Mouse (Mus musculus): Measurements from ENCODE around the gene Gatad2b. TPM values are rescaled to one million over a fixed set of nuclear protein-coding genes. Genes with fewer than 3 reads are reported as not detected.

The Gatad2b gene
- polyA plus RNA-seq, 1 experiment from 2014 or later: 16.0 TPM

- Histone ChIP-seq H3K9ac (replicated peaks) (peak overlapping the region; percentile 81), H3K27me3 (no peaks in the 10 kb centered on the region), H3K4me1 (replicated peaks) (peaks cover 20% of the 10 kb centered on the region), H3K36me3 (peaks cover 47% of the 10 kb centered on the region), H3K4me2 (replicated peaks) (peak overlapping the region; percentile 92), H3K9me3 (no peaks in the 10 kb centered on the region), H3K4me3 (replicated peaks) (peak overlapping the region; percentile 87), H3K27ac (no peak overlapping the region)
- 28% methylated on average over 2 of the region's 2 CpGs for WGBS
- ATAC-seq: no peak
Measured at GRCm38 (mm10) chr3:90255194-90255565, 37.8 kb upstream of the Gatad2b start.

GRCm38 (mm10) chr3:90255784-90256353, 37.1 kb upstream of the Gatad2b start:
- Histone ChIP-seq H3K4me2 (replicated peaks) (0 out of 2 replicates have a peak overlapping the region, but pooled peaks have one; percentile 92), H3K9ac (replicated peaks) (peak overlapping the region; percentile 81; the same call in 1 of the 2 replicates), H3K9me3 (no peaks in the 10 kb centered on the region), H3K4me1 (replicated peaks) (peaks cover 20% of the 10 kb centered on the region), H3K4me3 (replicated peaks) (peak overlapping the region; percentile 87; the same call in 1 of the 2 replicates), H3K27me3 (no peaks in the 10 kb centered on the region), H3K36me3 (peaks cover 49% of the 10 kb centered on the region), H3K27ac (no peak overlapping the region)
- whole genome bisulfite sequencing: 91% methylated on average over 14 of the region's 14 CpGs
- no peak for ATAC-seq

DNA sequence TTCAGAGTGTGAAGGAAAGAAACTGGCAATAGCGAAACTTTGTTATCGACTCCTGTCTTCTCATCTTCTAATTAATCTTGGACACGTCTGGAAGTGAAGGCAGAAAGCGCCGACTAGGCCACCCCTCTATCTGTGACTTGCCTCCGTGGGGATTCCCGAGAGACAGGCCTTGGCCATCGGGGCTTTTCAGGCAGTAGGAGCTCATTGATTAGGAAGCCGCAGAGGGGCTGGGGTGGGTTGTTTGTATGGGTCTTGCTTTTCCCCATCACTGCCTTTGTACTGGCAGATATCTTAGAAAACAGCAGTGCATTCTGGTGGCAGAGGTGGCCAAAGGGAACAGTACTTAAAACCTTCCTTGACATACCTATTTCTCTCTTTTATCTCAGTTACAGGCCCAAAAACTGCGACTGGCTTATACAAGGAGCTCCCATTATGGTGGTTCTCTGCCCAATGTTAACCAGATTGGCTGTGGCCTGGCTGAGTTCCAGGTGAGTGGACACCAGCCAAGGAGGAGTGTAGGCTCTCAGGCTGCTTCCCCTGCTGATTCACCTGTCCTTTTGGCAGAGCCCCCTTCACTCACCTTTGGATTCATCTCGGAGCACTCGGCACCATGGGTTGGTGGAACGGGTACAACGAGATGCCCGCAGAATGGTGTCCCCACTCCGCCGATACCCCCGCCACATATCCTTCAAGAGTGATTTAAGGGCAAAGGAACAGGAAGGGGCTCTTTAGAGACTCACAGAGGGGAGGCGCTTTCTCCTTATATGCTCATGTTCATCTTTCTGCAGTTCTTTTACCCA, 36.0 kb upstream of the Gatad2b start:
- no peak overlapping the region for H3K4me3 ChIP-seq (replicated peaks)
- peaks cover 50% of the 10 kb centered on the region for H3K36me3 ChIP-seq
- H3K4me2 ChIP-seq (replicated peaks): no peak overlapping the region
- no peaks in the 10 kb centered on the region for H3K27me3 ChIP-seq
- no peak for ATAC-seq
- no peak overlapping the region for H3K27ac ChIP-seq
- WGBS: 92% methylated on average over 19 of the region's 19 CpGs
- H3K9ac ChIP-seq (replicated peaks): no peak overlapping the region
- no peaks in the 10 kb centered on the region for H3K9me3 ChIP-seq
- peaks cover 20% of the 10 kb centered on the region for H3K4me1 ChIP-seq (replicated peaks)

DNA sequence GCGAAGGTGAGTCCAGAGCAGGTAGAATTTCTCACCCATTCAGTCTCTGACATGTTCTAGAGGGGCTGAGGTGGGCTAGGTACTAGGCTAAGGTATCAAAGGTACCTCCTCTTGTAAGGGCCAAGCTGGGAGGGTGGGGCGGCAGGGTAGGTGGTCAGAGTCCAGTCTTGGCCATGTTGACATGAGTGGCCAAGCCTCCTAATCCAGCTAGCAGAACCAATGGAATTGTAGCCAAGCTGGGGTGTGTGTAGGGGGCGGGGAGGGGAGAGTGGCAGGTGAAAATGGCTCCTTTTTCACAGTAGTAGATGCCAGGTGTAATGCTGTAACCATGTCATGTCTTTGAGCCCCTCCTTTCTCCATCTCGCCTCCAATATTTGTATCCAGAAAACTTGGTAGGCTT, 34.5 kb upstream of the Gatad2b start:
- Histone ChIP-seq H3K36me3 (peaks cover 66% of the 10 kb centered on the region), H3K27me3 (no peaks in the 10 kb centered on the region), H3K9me3 (no peaks in the 10 kb centered on the region), H3K9ac (replicated peaks) (no peak overlapping the region), H3K4me2 (replicated peaks) (no peak overlapping the region), H3K27ac (no peak overlapping the region), H3K4me3 (replicated peaks) (no peak overlapping the region), H3K4me1 (replicated peaks) (peaks cover 20% of the 10 kb centered on the region)
- ATAC-seq: no peak
- WGBS: 96% methylated on average over 4 of the region's 4 CpGs

GRCm38 (mm10) chr3:90263121-90263771, 29.7 kb upstream of the Gatad2b start:
- 92% methylated on average over 5 of the region's 5 CpGs for WGBS
- Histone ChIP-seq H3K4me3 (replicated peaks) (no peak overlapping the region), H3K4me2 (replicated peaks) (no peak overlapping the region), H3K36me3 (peaks cover 58% of the 10 kb centered on the region), H3K4me1 (replicated peaks) (peaks cover 21% of the 10 kb centered on the region), H3K9ac (replicated peaks) (no peak overlapping the region), H3K9me3 (no peaks in the 10 kb centered on the region), H3K27ac (no peak overlapping the region), H3K27me3 (no peaks in the 10 kb centered on the region)
- no peak for ATAC-seq

- Histone ChIP-seq H3K27ac (peak overlapping the region; percentile 96; the same call in 1 of the 2 replicates), H3K9ac (replicated peaks) (peak overlapping the region; percentile 90), H3K4me3 (replicated peaks) (peak overlapping the region; percentile 90), H3K9me3 (no peaks in the 10 kb centered on the region), H3K4me1 (replicated peaks) (peaks cover 21% of the 10 kb centered on the region), H3K27me3 (no peaks in the 10 kb centered on the region), H3K36me3 (peaks cover 49% of the 10 kb centered on the region), H3K4me2 (replicated peaks) (peak overlapping the region; percentile 89)
- ATAC-seq: no peak
- WGBS: 38% methylated on average over 10 of the region's 10 CpGs
Measured at GRCm38 (mm10) chr3:90264687-90265033, 28.3 kb upstream of the Gatad2b start.

- peak within 1 kb of the TSS; percentile 90 for H3K9ac ChIP-seq (replicated peaks)
- H3K4me1 ChIP-seq (replicated peaks): peaks cover 21% of the 10 kb centered on the region
- H3K4me2 ChIP-seq (replicated peaks): peak within 1 kb of the TSS; percentile 89
- ATAC-seq: peak; percentile 88
- H3K9me3 ChIP-seq: no peaks in the 10 kb centered on the region
- H3K4me3 ChIP-seq (replicated peaks): peak within 1 kb of the TSS; percentile 90
- H3K27ac ChIP-seq: peak within 1 kb of the TSS; percentile 96
- peaks cover 48% of the 10 kb centered on the region for H3K36me3 ChIP-seq
- no peaks in the 10 kb centered on the region for H3K27me3 ChIP-seq
- WGBS: under 1% methylated on average over 78 of the region's 87 CpGs
Measured at GRCm38 (mm10) chr3:90265034-90265931, 27.7 kb upstream of the Gatad2b start, which contains the start of gene Dennd4b. Gene Dennd4b (plus strand): TSS chr3:90265185.

- Histone ChIP-seq H3K36me3 (peaks cover 48% of the 10 kb centered on the region), H3K27ac (peak overlapping the region; percentile 96), H3K4me2 (replicated peaks) (peak overlapping the region; percentile 89), H3K4me1 (replicated peaks) (peaks cover 21% of the 10 kb centered on the region), H3K9me3 (no peaks in the 10 kb centered on the region), H3K9ac (replicated peaks) (peak overlapping the region; percentile 90), H3K27me3 (no peaks in the 10 kb centered on the region), H3K4me3 (replicated peaks) (peak overlapping the region; percentile 90)
- ATAC-seq: peak; percentile 67
- 28% methylated on average over 16 of the region's 16 CpGs for WGBS
Measured at GRCm38 (mm10) chr3:90265932-90266741, 26.8 kb upstream of the Gatad2b start.

GRCm38 (mm10) chr3:90266901-90267775, 25.8 kb upstream of the Gatad2b start:
- no peak for ATAC-seq
- H3K27me3 ChIP-seq: no peaks in the 10 kb centered on the region
- peaks cover 46% of the 10 kb centered on the region for H3K36me3 ChIP-seq
- H3K4me2 ChIP-seq (replicated peaks): 0 out of 2 replicates have a peak overlapping the region, but pooled peaks have one; percentile 89
- H3K9ac ChIP-seq (replicated peaks): no peak overlapping the region
- H3K4me3 ChIP-seq (replicated peaks): no peak overlapping the region
- 89% methylated on average over 20 of the region's 20 CpGs for WGBS
- H3K27ac ChIP-seq: no peak overlapping the region
- H3K4me1 ChIP-seq (replicated peaks): peaks cover 21% of the 10 kb centered on the region
- no peaks in the 10 kb centered on the region for H3K9me3 ChIP-seq

GRCm38 (mm10) chr3:90268190-90268589, 24.8 kb upstream of the Gatad2b start:
- H3K9ac ChIP-seq (replicated peaks): no peak overlapping the region
- H3K4me2 ChIP-seq (replicated peaks): no peak overlapping the region
- peaks cover 21% of the 10 kb centered on the region for H3K4me1 ChIP-seq (replicated peaks)
- WGBS: 98% methylated on average over 11 of the region's 11 CpGs
- no peaks in the 10 kb centered on the region for H3K27me3 ChIP-seq
- peaks cover 46% of the 10 kb centered on the region for H3K36me3 ChIP-seq
- no peaks in the 10 kb centered on the region for H3K9me3 ChIP-seq
- no peak overlapping the region for H3K4me3 ChIP-seq (replicated peaks)
- no peak for ATAC-seq
- no peak overlapping the region for H3K27ac ChIP-seq
